Mouse (Mus musculus) limb, embryonic 11.5 days (tissue): ENCODE measurements around the gene Ifne. TPM values are rescaled to one million over a fixed set of nuclear protein-coding genes. Genes with fewer than 3 reads are reported as not detected.

ENCODE experiments used
- ATAC-seq: fragments of 200-750 bp; cut with Nextera tagmentation; 2 replicates; pipeline ENCODE4 v1.8.0; 2017; ENCODE audit warnings: low read depth; ENCODE audit not compliant: insufficient number of reproducible peaks, low FRiP score, low TSS enrichment
- DNase-seq: peaks from one replicate; pipeline ENCODE4 v3.0.0-alpha.2; 2015; ENCODE audit warnings: low spot score
- H3K27ac ChIP-seq: fragments of 300-500 bp; sonication (generic); replicated peaks from 2 replicates; pipeline ENCODE4 v1.5.1; 2014; ENCODE audit warnings: low read depth, mild to moderate bottlenecking, low read length
- H3K27me3 ChIP-seq: fragments of 300-500 bp; sonication (generic); 2 replicates; pipeline ENCODE4 v1.6.1; 2014; ENCODE audit warnings: mild to moderate bottlenecking, low read length, mixed read lengths; ENCODE audit not compliant: control insufficient read depth, insufficient read depth
- H3K36me3 ChIP-seq: fragments of 300-500 bp; sonication (generic); 2 replicates; pipeline ENCODE4 v1.6.1; 2014; ENCODE audit warnings: mild to moderate bottlenecking, low read length, moderate library complexity, mixed read lengths; ENCODE audit not compliant: control insufficient read depth, insufficient read depth
- H3K4me1 ChIP-seq: fragments of 300-500 bp; sonication (generic); 2 replicates; pipeline ENCODE4 v1.6.1; 2014; ENCODE audit warnings: low read length, mixed read lengths; ENCODE audit not compliant: control insufficient read depth, insufficient read depth
- H3K4me2 ChIP-seq: fragments of 300-500 bp; sonication (generic); 2 replicates; pipeline ENCODE4 v1.6.1; 2014; ENCODE audit warnings: low read depth, mild to moderate bottlenecking, moderate library complexity; ENCODE audit not compliant: severe bottlenecking
- H3K4me3 ChIP-seq: fragments of 300-500 bp; sonication (generic); 2 replicates; pipeline ENCODE4 v1.5.1; 2014; ENCODE audit warnings: low read depth, low read length
- H3K9ac ChIP-seq: fragments of 300-500 bp; sonication (generic); 2 replicates; pipeline ENCODE4 v1.6.1; 2014; ENCODE audit warnings: mild to moderate bottlenecking, low read length
- H3K9me3 ChIP-seq: fragments of 300-500 bp; sonication (generic); 2 replicates; pipeline ENCODE4 v1.6.1; 2016; ENCODE audit warnings: low read length; ENCODE audit not compliant: control insufficient read depth
- WGBS: fragments of 180-500 bp; shearing (Covaris S2); extraction: QIAGEN DNeasy Blood & Tissue Kit; methylation state at CpG from one replicate; pipeline ENCODE4 v1.1.7; 2014; 5-methylcytosine and 5-hydroxymethylcytosine counted together
- polyA plus RNA-seq: library from polyadenylated mRNA; unstranded; fragments of >200 nt; fragmentation: Nextera tagmentation; extraction: Ambion mirVana; gene quantifications from 2 replicates; pipeline ENCODE4 v1.2.1, GENCODE M21; 2014

Gene Ifne
- polyA plus RNA-seq, 1 experiment from 2014 or later, result not detected

- H3K4me1 ChIP-seq, result no peaks in the 10 kb centered on the region
- 88% methylated on average over 4 of the region's 4 CpGs for whole genome bisulfite sequencing
- ATAC-seq (no peak), DNase-seq (no peak)
- no peak overlapping the region for H3K4me2 ChIP-seq
- H3K36me3 ChIP-seq, result no peaks in the 10 kb centered on the region
- no peaks in the 10 kb centered on the region for H3K9me3 ChIP-seq
- H3K4me3 ChIP-seq, result no peak overlapping the region
- no peak overlapping the region for H3K27ac ChIP-seq
- no peak overlapping the region for H3K9ac ChIP-seq
- H3K27me3 ChIP-seq, result no peaks in the 10 kb centered on the region
Observed at GRCm38 (mm10) chr4:88916306-88916705, 36.3 kb upstream of the Ifne start.

- WGBS, result 81% methylated on average over 1 of the region's 1 CpGs
Observed at GRCm38 (mm10) chr4:88913984-88914383, 34.0 kb upstream of the Ifne start.

GRCm38 (mm10) chr4:88912882-88913281 is 32.9 kb upstream of the Ifne start:
- WGBS, result 84% methylated on average over 2 of the region's 2 CpGs
- Histone ChIP-seq H3K27ac (no peak overlapping the region), H3K4me3 (no peak overlapping the region), H3K9ac (no peak overlapping the region), H3K4me1 (no peaks in the 10 kb centered on the region), H3K36me3 (no peaks in the 10 kb centered on the region), H3K27me3 (no peaks in the 10 kb centered on the region), H3K9me3 (no peaks in the 10 kb centered on the region), H3K4me2 (no peak overlapping the region)
- ATAC-seq (no peak), DNase-seq (no peak)

More at GRCm38 (mm10) chr4:88913984-88914383, 34.0 kb upstream of the Ifne start:
- DNase-seq (no peak), ATAC-seq (no peak)
- Histone ChIP-seq H3K36me3 (no peaks in the 10 kb centered on the region), H3K27me3 (no peaks in the 10 kb centered on the region), H3K27ac (no peak overlapping the region), H3K4me3 (no peak overlapping the region), H3K4me2 (no peak overlapping the region), H3K4me1 (no peaks in the 10 kb centered on the region), H3K9ac (no peak overlapping the region), H3K9me3 (no peaks in the 10 kb centered on the region)

- Histone ChIP-seq H3K27me3 (no peaks in the 10 kb centered on the region), H3K27ac (no peak overlapping the region), H3K4me1 (no peaks in the 10 kb centered on the region), H3K4me3 (no peak overlapping the region), H3K4me2 (no peak overlapping the region), H3K9me3 (no peaks in the 10 kb centered on the region), H3K36me3 (no peaks in the 10 kb centered on the region), H3K9ac (no peak overlapping the region)
- DNase-seq (no peak), ATAC-seq (no peak)
- 61% methylated on average over 9 of the region's 9 CpGs for WGBS
Observed at GRCm38 (mm10) chr4:88912187-88912586, 32.2 kb upstream of the Ifne start.

GRCm38 (mm10) chr4:88909600-88910534 is 29.9 kb upstream of the Ifne start:
- H3K4me3 ChIP-seq, result no peak overlapping the region
- no peaks in the 10 kb centered on the region for H3K27me3 ChIP-seq
- H3K4me2 ChIP-seq, result no peak overlapping the region
- no peak for ATAC-seq
- no peaks in the 10 kb centered on the region for H3K9me3 ChIP-seq
- no peak overlapping the region for H3K27ac ChIP-seq
- H3K9ac ChIP-seq, result no peak overlapping the region
- DNase-seq, result no peak
- 87% methylated on average over 10 of the region's 10 CpGs for WGBS
- no peaks in the 10 kb centered on the region for H3K36me3 ChIP-seq
- H3K4me1 ChIP-seq, result no peaks in the 10 kb centered on the region

GRCm38 (mm10) chr4:88893201-88893754 is 13.3 kb upstream of the Ifne start:
- ATAC-seq (no peak), DNase-seq (no peak)
- Histone ChIP-seq H3K4me2 (no peak overlapping the region), H3K9ac (no peak overlapping the region), H3K9me3 (no peaks in the 10 kb centered on the region), H3K4me1 (no peaks in the 10 kb centered on the region), H3K36me3 (no peaks in the 10 kb centered on the region), H3K27ac (no peak overlapping the region), H3K4me3 (no peak overlapping the region), H3K27me3 (no peaks in the 10 kb centered on the region)

- H3K36me3 ChIP-seq, result no peaks in the 10 kb centered on the region
- H3K4me1 ChIP-seq, result no peaks in the 10 kb centered on the region
- DNase-seq (no peak), ATAC-seq (no peak)
- H3K27me3 ChIP-seq, result no peaks in the 10 kb centered on the region
- H3K9ac ChIP-seq, result no peak overlapping the region
- H3K27ac ChIP-seq, result no peak overlapping the region
- H3K4me3 ChIP-seq, result no peak overlapping the region
- H3K9me3 ChIP-seq, result no peaks in the 10 kb centered on the region
- no peak overlapping the region for H3K4me2 ChIP-seq
Observed at GRCm38 (mm10) chr4:88888236-88888635, 8.2 kb upstream of the Ifne start.

GRCm38 (mm10) chr4:88878772-88879171 is 1.2 kb downstream of the Ifne start:
- 83% methylated on average over 4 of the region's 4 CpGs for WGBS
- H3K4me3 ChIP-seq, result no peak overlapping the region
- no peaks in the 10 kb centered on the region for H3K27me3 ChIP-seq
- H3K4me2 ChIP-seq, result no peak overlapping the region
- no peak overlapping the region for H3K9ac ChIP-seq
- H3K9me3 ChIP-seq, result no peaks in the 10 kb centered on the region
- no peaks in the 10 kb centered on the region for H3K4me1 ChIP-seq
- H3K36me3 ChIP-seq, result no peaks in the 10 kb centered on the region
- DNase-seq, result no peak
- H3K27ac ChIP-seq, result no peak overlapping the region
- ATAC-seq, result no peak
